Mouse (Mus musculus): ENCODE results near the gene Cds1.

DNA sequence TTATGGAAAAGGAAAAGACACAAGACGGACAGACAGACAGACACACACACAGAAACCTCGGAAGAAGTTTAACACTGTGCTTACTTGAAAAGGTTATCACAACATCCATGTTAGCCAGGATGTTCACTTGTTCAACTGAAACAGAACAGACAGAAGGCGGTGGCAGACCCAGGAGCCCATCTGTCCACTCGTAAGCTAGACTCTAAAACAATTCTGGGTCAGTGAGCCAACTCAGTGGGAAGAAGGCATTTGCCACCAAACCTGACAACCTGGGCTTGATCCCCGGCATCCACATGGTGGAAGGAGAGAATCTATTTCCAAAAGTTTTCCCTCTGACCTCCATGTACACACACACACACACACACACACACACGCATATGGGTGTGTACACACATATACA lies 67.1 kb downstream of the Cds1 start:
- TF ChIP-seq GATA1 (IDR thresholded peaks at IDR 0.05; ENCODE audit: borderline replicate concordance, low read length) (no peak), FLI1 (IDR thresholded peaks at IDR 0.05; ENCODE audit: low read length) (no peak)
